In the genomic region with DNA sequence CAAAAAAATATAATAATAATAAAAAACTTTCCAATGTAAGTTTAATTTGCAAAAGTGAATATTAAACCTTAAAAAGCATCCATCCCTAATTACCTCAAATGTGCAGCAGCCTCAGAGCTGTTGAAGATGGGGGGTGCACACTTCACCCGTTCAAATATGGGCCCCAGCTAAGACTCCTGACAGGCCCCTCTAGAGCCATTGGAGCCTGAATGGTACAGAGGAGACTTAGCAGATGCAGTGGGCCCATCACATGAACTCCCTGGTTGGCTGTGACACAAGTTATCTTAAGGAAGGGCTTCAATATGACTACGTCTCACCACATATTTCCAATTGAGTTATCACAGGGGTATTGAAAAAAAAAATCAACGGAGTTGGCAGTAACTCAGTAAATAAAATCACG, we compare ENCODE assay signal across 15 mouse cellular contexts.
"Had no signal": no experiment of that assay in that cellular context is flagged by ENCODE, and none has a peak within 500 bp of the region (broad histone marks: within the 10 kb centered on the region; RNA-seq: fewer than 3 reads in every experiment).

No protein-coding gene starts in this region.

- H3K36me3 ChIP-seq: neural tube, embryonic 12.5 days; stomach, embryonic 15.5 days had no signal

- H3K4me1 ChIP-seq: neural tube, embryonic 12.5 days; stomach, embryonic 15.5 days had no signal

- H3K9me3 ChIP-seq: neural tube, embryonic 12.5 days; stomach, embryonic 15.5 days had no signal

- H3K4me2 ChIP-seq: neural tube, embryonic 12.5 days; stomach, embryonic 15.5 days had no signal

- H3K27me3 ChIP-seq: neural tube, embryonic 12.5 days; stomach, embryonic 15.5 days had no signal

- H3K27ac ChIP-seq: neural tube, embryonic 12.5 days; stomach, embryonic 15.5 days; stomach, postnatal 0 days had no signal

- H3K4me3 ChIP-seq: neural tube, embryonic 12.5 days; stomach, embryonic 15.5 days had no signal

- DNase-seq: retina, postnatal 1 day; right cerebral cortex, adult 18-20 months; right cerebral cortex, postnatal 14 days; right cerebral cortex, postnatal 25 days; right cerebral cortex, postnatal 4 days; spleen, adult 18-20 months; thymus, adult 18-20 months; thymus, adult 2 months; thymus, postnatal 14 days; thymus, postnatal 25 days; thymus, postnatal 36 days; thymus, postnatal 4 days had no signal

- H3K9ac ChIP-seq: neural tube, embryonic 12.5 days; stomach, embryonic 15.5 days had no signal
